Mouse (Mus musculus): ENCODE measurements at regions not wholly inside any gene's neighbourhood (a gene's known extent, or its start where the extent isn't known, plus 50 kb on each side); places are given as distances from the start of the nearest gene placed in this dataset.

- TF ChIP-seq CTCF (IDR thresholded peaks at IDR 0.05; ENCODE audit: control insufficient read depth, insufficient read depth, low read length) (no peak), POLR2A (IDR thresholded peaks at IDR 0.05; ENCODE audit: borderline replicate concordance, control insufficient read depth, low read depth, low read length) (no peak)
Observed at GRCm38 (mm10) chr4:9779594-9779993, 1094.7 kb upstream of the 2610301B20Rik start.

All from bone marrow, adult 2 months (tissue).